Mouse (Mus musculus): ENCODE data around the gene Scn1b. TPM values are rescaled to one million over a fixed set of nuclear protein-coding genes. Genes with fewer than 3 reads are reported as not detected.

Scn1b gene
- polyA plus RNA-seq, 1 experiment from 2014 or later: 3.4 TPM

DNA sequence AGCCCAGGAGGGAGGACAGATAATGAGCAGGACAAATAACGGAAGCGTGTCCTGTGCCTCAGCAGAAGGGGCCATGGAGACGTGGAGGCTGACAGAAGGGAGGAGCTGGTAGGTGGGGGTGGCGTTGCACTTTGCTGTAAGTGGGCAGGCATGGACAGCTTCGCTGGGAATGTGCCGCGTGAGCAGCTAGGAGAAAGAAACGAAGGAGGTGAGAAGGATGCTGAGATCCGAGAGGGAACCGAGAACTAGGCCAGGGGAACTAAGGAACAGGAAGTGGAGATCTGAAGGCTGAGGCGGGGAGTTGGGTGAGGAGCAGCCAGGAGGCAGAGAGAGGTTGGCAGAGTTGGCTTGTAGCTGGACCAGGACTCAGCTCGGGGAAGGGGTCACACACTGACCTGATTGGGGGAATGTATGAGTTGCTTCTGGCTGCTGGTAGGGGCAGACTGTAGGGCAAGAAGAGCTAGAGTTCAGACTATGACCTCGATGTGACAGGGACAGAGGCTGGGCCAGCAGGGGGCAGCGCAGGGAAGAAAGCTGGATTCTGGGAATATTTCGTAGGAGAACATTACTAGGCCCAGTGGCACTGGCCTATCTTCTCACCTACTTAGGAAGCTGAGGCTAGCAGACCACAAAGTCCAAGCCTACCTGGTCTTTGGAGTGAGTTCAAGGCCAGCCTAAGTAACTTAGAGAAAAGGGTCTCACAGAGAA is 21.6 kb downstream of the Scn1b start:
- 29% methylated on average over 15 of the region's 15 CpGs for WGBS

DNA sequence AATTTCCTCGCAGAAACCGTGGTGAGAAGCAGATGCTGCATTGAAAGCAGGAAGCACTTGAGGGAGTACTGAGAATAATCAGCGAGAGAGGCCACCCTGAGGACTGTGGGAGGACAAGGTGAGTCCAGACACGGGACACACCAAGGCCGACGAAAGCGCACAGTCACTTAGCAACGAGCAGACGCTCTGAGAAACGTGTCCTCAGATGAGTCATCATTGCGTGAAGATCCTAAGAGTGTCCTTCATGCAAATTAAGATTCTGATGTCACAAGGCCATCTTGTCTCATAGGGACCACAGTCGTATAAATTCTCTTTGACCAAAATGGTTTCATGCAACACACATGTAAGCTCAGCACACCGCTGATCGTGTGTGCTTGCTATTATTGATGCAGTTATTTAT is 26.0 kb downstream of the Scn1b start:
- no peak overlapping the region for H3K27ac ChIP-seq (replicated peaks in 1 of 2; ENCODE audit: control insufficient read depth in 1 of 2, insufficient read depth in 1 of 2, low read depth in 2 of 2, low read length in 2 of 2)
- H3K36me3 ChIP-seq (ENCODE audit: control insufficient read depth, insufficient read depth, low read length): no peaks in the 10 kb centered on the region
- no peak overlapping the region for H3K4me3 ChIP-seq (ENCODE audit: control insufficient read depth in 1 of 2, insufficient read depth in 1 of 2, low read depth in 1 of 2, low read length in 2 of 2)
- H3K9me3 ChIP-seq (ENCODE audit: control insufficient read depth, low read length): no peaks in the 10 kb centered on the region
- H3K4me2 ChIP-seq (ENCODE audit: low read length): no peak overlapping the region
- H3K4me1 ChIP-seq (ENCODE audit: control insufficient read depth in 2 of 2, insufficient read depth in 2 of 2, low read length in 2 of 2): peaks cover 5 to 7% of the 10 kb centered on the region in 2 experiments; a peak in 3 of 4 replicates
- ATAC-seq (ENCODE audit: insufficient number of reproducible peaks, insufficient read depth, low FRiP score, low read depth): no peak
- H3K27me3 ChIP-seq (ENCODE audit: control insufficient read depth, insufficient read depth, low read length): peaks cover 13% of the 10 kb centered on the region
- no peak overlapping the region for H3K9ac ChIP-seq (ENCODE audit: low read length)
- 53% methylated on average over 14 of the region's 14 CpGs for WGBS

More for the DNA sequence above, 21.6 kb downstream of the Scn1b start:
- H3K4me3 ChIP-seq (ENCODE audit: control insufficient read depth in 1 of 2, insufficient read depth in 1 of 2, low read depth in 1 of 2, low read length in 2 of 2): no peak overlapping the region
- peak overlapping the region; percentile 39 to 53; a peak in 3 of 4 replicates for H3K27ac ChIP-seq (replicated peaks in 1 of 2; ENCODE audit: control insufficient read depth in 1 of 2, insufficient read depth in 1 of 2, low read depth in 2 of 2, low read length in 2 of 2)
- H3K9me3 ChIP-seq (ENCODE audit: control insufficient read depth, low read length): no peaks in the 10 kb centered on the region
- peaks cover 8 to 15% of the 10 kb centered on the region in 2 experiments for H3K4me1 ChIP-seq (ENCODE audit: control insufficient read depth in 2 of 2, insufficient read depth in 2 of 2, low read length in 2 of 2)
- H3K36me3 ChIP-seq (ENCODE audit: control insufficient read depth, insufficient read depth, low read length): no peaks in the 10 kb centered on the region
- H3K27me3 ChIP-seq (ENCODE audit: control insufficient read depth, insufficient read depth, low read length): peaks cover 13% of the 10 kb centered on the region
- peak overlapping the region; percentile 34; the same call in 1 of the 2 replicates for H3K9ac ChIP-seq (ENCODE audit: low read length)
- no peak for ATAC-seq (ENCODE audit: insufficient number of reproducible peaks, insufficient read depth, low FRiP score, low read depth)
- H3K4me2 ChIP-seq (ENCODE audit: low read length): 0 out of 2 replicates have a peak overlapping the region, but pooled peaks have one; percentile 11

DNA sequence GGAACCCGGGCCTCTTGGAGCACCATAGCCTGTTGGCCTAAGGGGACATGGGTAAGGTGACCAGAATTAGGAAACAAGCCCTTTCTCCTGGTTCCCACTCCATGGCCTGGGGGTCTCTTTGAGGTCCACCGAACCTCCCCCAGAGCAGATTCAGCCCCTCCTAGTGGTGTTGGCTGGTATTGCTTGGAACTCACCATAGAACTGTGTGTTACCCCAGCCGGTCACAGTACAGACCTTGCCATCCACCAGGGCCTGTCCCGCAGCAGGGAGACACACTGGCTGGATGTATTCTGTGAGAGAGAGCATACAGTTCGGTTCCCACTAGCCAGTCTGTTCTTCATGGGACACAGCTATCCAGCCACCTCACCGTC is 27.2 kb downstream of the Scn1b start:
- H3K9ac ChIP-seq (ENCODE audit: low read length): no peak overlapping the region
- WGBS: 82% methylated on average over 6 of the region's 6 CpGs
- no peaks in the 10 kb centered on the region for H3K36me3 ChIP-seq (ENCODE audit: control insufficient read depth, insufficient read depth, low read length)

DNA sequence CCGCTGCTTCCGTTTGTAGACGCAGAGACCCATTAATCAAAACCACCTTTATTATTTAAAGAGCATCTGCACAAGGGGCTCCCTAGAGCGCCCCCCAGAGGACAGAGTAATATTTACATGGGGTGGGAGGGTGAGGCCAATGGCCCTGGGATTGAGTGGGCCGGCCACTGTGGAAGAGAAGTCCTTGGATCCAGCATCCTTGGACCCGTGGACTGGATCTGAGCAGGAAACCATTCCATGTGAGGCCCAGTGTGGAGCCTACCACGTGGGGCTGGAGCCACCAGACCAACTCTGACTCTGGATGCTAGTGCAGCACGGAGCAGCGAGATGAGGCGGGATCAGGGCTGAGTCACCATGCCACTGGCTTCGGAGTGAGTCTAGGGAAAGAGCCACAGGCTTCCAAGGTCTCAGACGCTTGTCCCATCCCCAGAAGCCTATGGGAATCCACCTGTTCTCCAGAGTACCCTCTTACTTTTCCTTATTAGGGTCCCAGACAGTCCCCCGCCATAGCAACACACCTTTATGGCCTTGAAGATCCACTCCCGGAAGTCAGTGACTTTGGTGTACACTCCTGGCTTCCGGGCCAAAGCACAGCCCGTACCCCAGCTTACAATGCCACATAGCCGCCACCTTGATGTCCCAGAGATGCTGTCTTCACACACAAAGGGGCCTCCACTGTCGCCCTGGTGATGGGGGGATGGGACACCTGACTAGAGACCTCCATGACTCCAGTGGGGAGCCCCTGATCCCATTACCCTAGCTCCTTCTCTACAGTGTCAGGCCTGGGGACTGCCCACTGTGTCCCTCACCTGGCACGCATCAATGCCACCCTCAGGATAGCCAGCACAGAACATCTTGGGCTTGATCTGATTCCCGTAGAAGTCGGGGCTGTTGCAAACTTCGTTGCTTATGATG is 27.8 kb downstream of the Scn1b start:
- Histone ChIP-seq H3K4me1 (ENCODE audit: control insufficient read depth in 2 of 2, insufficient read depth in 2 of 2, low read length in 2 of 2) (no peaks in the 10 kb centered on the region; a peak in 1 of 4 replicates), H3K4me3 (ENCODE audit: control insufficient read depth in 1 of 2, insufficient read depth in 1 of 2, low read depth in 1 of 2, low read length in 2 of 2) (no peak overlapping the region), H3K9ac (ENCODE audit: low read length) (no peak overlapping the region), H3K36me3 (ENCODE audit: control insufficient read depth, insufficient read depth, low read length) (no peaks in the 10 kb centered on the region), H3K27ac (replicated peaks in 1 of 2; ENCODE audit: control insufficient read depth in 1 of 2, insufficient read depth in 1 of 2, low read depth in 2 of 2, low read length in 2 of 2) (no peak overlapping the region), H3K27me3 (ENCODE audit: control insufficient read depth, insufficient read depth, low read length) (peaks cover 12% of the 10 kb centered on the region), H3K4me2 (ENCODE audit: low read length) (no peak overlapping the region), H3K9me3 (ENCODE audit: control insufficient read depth, low read length) (no peaks in the 10 kb centered on the region)
- WGBS: 74% methylated on average over 22 of the region's 22 CpGs
- no peak for ATAC-seq (ENCODE audit: insufficient number of reproducible peaks, insufficient read depth, low FRiP score, low read depth)

More for the DNA sequence above, 27.2 kb downstream of the Scn1b start:
- ATAC-seq (ENCODE audit: insufficient number of reproducible peaks, insufficient read depth, low FRiP score, low read depth): no peak
- H3K27me3 ChIP-seq (ENCODE audit: control insufficient read depth, insufficient read depth, low read length): peaks cover 13% of the 10 kb centered on the region
- peaks cover 0 to under 1% of the 10 kb centered on the region in 2 experiments; a peak in 2 of 4 replicates for H3K4me1 ChIP-seq (ENCODE audit: control insufficient read depth in 2 of 2, insufficient read depth in 2 of 2, low read length in 2 of 2)
- H3K9me3 ChIP-seq (ENCODE audit: control insufficient read depth, low read length): no peaks in the 10 kb centered on the region
- no peak overlapping the region for H3K4me2 ChIP-seq (ENCODE audit: low read length)
- H3K4me3 ChIP-seq (ENCODE audit: control insufficient read depth in 1 of 2, insufficient read depth in 1 of 2, low read depth in 1 of 2, low read length in 2 of 2): no peak overlapping the region
- no peak overlapping the region for H3K27ac ChIP-seq (replicated peaks in 1 of 2; ENCODE audit: control insufficient read depth in 1 of 2, insufficient read depth in 1 of 2, low read depth in 2 of 2, low read length in 2 of 2)

DNA sequence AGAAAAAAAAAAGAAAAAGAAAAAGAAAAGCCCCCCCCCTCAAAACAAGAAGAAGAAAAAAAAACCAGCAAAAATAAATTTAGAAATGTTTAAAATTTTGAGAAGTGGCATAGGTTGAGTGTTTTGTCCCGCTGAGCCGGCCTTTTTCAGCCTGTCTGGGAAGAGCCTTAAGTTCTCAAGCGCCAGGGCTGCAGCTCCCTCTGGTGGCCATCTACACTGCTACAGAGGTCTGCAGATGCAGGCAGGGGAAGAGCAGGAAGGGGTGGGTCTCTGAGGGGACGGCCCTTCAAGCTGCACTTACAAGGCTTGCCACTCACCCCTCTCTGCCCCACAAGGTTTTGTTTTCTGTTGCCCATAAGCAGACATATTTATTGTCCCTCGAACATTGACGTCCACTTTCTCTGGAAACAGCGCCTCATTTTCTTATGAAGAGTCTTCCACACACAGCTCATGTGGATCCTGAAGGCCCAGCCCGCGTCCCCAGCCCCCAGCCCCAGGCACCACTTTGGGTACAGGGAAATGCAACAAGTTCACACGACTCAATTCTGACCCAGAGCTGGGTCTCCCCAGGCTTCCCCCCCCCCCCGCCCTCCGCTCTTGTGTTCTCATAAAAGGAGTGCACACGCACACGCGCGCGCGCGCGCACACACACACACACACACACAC is 29.1 kb downstream of the Scn1b start:
- Histone ChIP-seq H3K27ac (replicated peaks in 1 of 2; ENCODE audit: control insufficient read depth in 1 of 2, insufficient read depth in 1 of 2, low read depth in 2 of 2, low read length in 2 of 2) (no peak overlapping the region), H3K27me3 (ENCODE audit: control insufficient read depth, insufficient read depth, low read length) (0 out of 2 replicates have a peak, but pooled peaks cover 7% of the 10 kb centered on the region), H3K9ac (ENCODE audit: low read length) (peak overlapping the region; percentile 46; the same call in 1 of the 2 replicates), H3K9me3 (ENCODE audit: control insufficient read depth, low read length) (no peaks in the 10 kb centered on the region), H3K4me1 (ENCODE audit: control insufficient read depth in 2 of 2, insufficient read depth in 2 of 2, low read length in 2 of 2) (no peaks in the 10 kb centered on the region), H3K4me3 (ENCODE audit: control insufficient read depth in 1 of 2, insufficient read depth in 1 of 2, low read depth in 1 of 2, low read length in 2 of 2) (peak overlapping the region; percentile 28 to 29), H3K36me3 (ENCODE audit: control insufficient read depth, insufficient read depth, low read length) (no peaks in the 10 kb centered on the region), H3K4me2 (ENCODE audit: low read length) (peak overlapping the region; percentile 52)
- WGBS: 44% methylated on average over 19 of the region's 20 CpGs
- peak; percentile 89 for ATAC-seq (ENCODE audit: insufficient number of reproducible peaks, insufficient read depth, low FRiP score, low read depth)

DNA sequence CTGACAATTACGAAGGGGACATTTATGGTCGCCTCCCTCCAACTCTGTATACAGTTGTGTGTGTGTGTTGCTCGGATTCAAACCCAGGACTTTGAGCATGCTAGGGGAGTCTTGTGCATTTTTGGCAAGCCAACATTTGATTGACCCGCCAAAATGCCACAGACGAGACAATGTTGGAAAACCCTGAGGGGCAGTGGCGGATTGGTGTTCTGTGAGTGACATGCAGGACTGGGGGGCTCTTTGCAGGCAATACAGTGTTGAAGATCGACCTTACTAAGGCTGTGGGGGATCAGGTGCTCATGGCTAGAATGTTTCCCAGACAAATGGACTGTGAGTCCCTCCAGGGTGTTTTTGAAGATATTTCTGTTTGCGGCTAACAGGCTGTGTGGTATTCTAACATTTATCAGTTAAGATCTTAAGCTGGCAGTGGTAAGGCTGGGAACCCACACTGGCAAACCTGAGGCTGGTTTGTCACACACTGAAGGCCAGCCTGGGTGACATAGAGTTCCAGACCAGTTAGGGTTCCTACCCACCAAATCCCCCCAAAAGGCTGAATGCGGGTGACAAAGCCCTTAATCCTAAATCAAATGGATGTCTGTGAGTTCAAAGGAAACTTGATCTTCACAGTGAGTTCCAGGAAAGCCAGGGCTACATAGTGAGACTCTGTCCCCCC is 29.8 kb downstream of the Scn1b start:
- Histone ChIP-seq H3K9me3 (ENCODE audit: control insufficient read depth, low read length) (no peaks in the 10 kb centered on the region), H3K27ac (replicated peaks in 1 of 2; ENCODE audit: control insufficient read depth in 1 of 2, insufficient read depth in 1 of 2, low read depth in 2 of 2, low read length in 2 of 2) (no peak overlapping the region), H3K4me3 (ENCODE audit: control insufficient read depth in 1 of 2, insufficient read depth in 1 of 2, low read depth in 1 of 2, low read length in 2 of 2) (no peak overlapping the region), H3K27me3 (ENCODE audit: control insufficient read depth, insufficient read depth, low read length) (0 out of 2 replicates have a peak, but pooled peaks cover 2% of the 10 kb centered on the region), H3K9ac (ENCODE audit: low read length) (no peak overlapping the region; the same call in 1 of the 2 replicates), H3K4me2 (ENCODE audit: low read length) (no peak overlapping the region), H3K36me3 (ENCODE audit: control insufficient read depth, insufficient read depth, low read length) (no peaks in the 10 kb centered on the region), H3K4me1 (ENCODE audit: control insufficient read depth in 2 of 2, insufficient read depth in 2 of 2, low read length in 2 of 2) (no peaks in the 10 kb centered on the region)
- 71% methylated on average over 9 of the region's 9 CpGs for WGBS
- no peak for ATAC-seq (ENCODE audit: insufficient number of reproducible peaks, insufficient read depth, low FRiP score, low read depth)

Measured in heart, embryonic 14.5 days (tissue).